Mouse (Mus musculus) G1E (cell line): Measurements from ENCODE around the gene Gzmm. TPM values are rescaled to one million over a fixed set of nuclear protein-coding genes. Genes with fewer than 3 reads are reported as not detected.

Source experiments
- ATAC-seq: 2 replicates; pipeline ENCODE4 v1.8.0; 2016; ENCODE audit warnings: mild to moderate bottlenecking; ENCODE audit not compliant: insufficient number of reproducible peaks, poor library complexity, low FRiP score, severe bottlenecking; ENCODE audit errors: extremely low read depth
- DNase-seq: peaks from one replicate; pipeline ENCODE4 v3.0.0; 2012; ENCODE audit warnings: low spot score
- H3K27me3 ChIP-seq: 2 replicates; pipeline ENCODE4 v1.6.1; 2012; ENCODE audit warnings: mild to moderate bottlenecking, low read length, inconsistent platforms; ENCODE audit not compliant: insufficient read depth
- H3K36me3 ChIP-seq: replicated peaks from 2 replicates; pipeline ENCODE3; 2012; ENCODE audit warnings: mild to moderate bottlenecking, inconsistent platforms
- H3K4me1 ChIP-seq: 2 replicates; pipeline ENCODE4 v1.6.1; 2012; ENCODE audit warnings: low read depth, low read length, inconsistent platforms, mixed read lengths; ENCODE audit not compliant: insufficient read depth
- H3K4me3 ChIP-seq: 2 replicates; pipeline ENCODE4 v1.5.1; 2012; ENCODE audit warnings: low read depth, mild to moderate bottlenecking, inconsistent platforms, low read length, moderate library complexity, mixed read lengths
- H3K9me3 ChIP-seq: replicated peaks from 2 replicates; pipeline ENCODE4 v1.6.1; 2012; ENCODE audit warnings: inconsistent platforms
- CTCF ChIP-seq: IDR thresholded peaks from 2 replicates; pipeline ENCODE4 v1.5.1; 2012; ENCODE audit warnings: low read depth, low read length, inconsistent platforms, mixed read lengths
- GATA1 ChIP-seq: IDR thresholded peaks from 2 replicates; pipeline ENCODE4 v1.6.1; 2012; ENCODE audit warnings: borderline replicate concordance, low read length, inconsistent platforms, mixed read lengths
- GATA2 ChIP-seq: IDR thresholded peaks from 2 replicates; pipeline ENCODE4 v1.6.1; 2012; ENCODE audit warnings: low read depth, low read length, inconsistent platforms, borderline replicate concordance
- POLR2AphosphoS5 ChIP-seq: IDR thresholded peaks from 2 replicates; pipeline ENCODE4 v1.6.1; 2012; ENCODE audit warnings: low read depth, low read length, inconsistent platforms; ENCODE audit not compliant: insufficient replicate concordance
- TAL1 ChIP-seq: conservative IDR thresholded peaks from 2 replicates; pipeline ENCODE4 v1.6.1; 2012; ENCODE audit warnings: low read depth, low read length, inconsistent platforms, mixed read lengths
- polyA plus RNA-seq: library from polyadenylated mRNA; stranded (reverse); fragments of >175 nt; gene quantifications from 2 replicates; pipeline ENCODE4 v1.2.3, GENCODE M21; 2012
- total RNA-seq, 2 experiments: library from RNA; stranded (forward) in 1 of 2; stranded (reverse) in 1 of 2; fragments of 200-1000 nt in 1 of 2; fragments of >200 nt in 1 of 2; fragmentation: Nextera tagmentation in 1 of 2; gene quantifications; 2 replicates each; pipeline ENCODE4 v1.2.3; 2014 to 2017

The Gzmm gene
- total and polyA plus RNA-seq, 3 experiments = 0.28 to 0.33 TPM; not detected in 1

- no peak for ATAC-seq
These were observed 28.2 kb downstream of the Gzmm start for GRCm38 (mm10) chr10:79716988-79717355.

GRCm38 (mm10) chr10:79717640-79718357 is 29.0 kb downstream of the Gzmm start:
- peaks cover 7% of the 10 kb centered on the region for H3K36me3 ChIP-seq
- H3K9me3 ChIP-seq = no peaks in the 10 kb centered on the region
- 0 out of 2 replicates have a peak, but pooled peaks have one; percentile 22 for ATAC-seq
- peaks cover 22% of the 10 kb centered on the region for H3K4me1 ChIP-seq
- H3K27me3 ChIP-seq = peaks cover 77% of the 10 kb centered on the region
- no peak overlapping the region for H3K4me3 ChIP-seq
- TF ChIP-seq CTCF (no peak), POLR2AphosphoS5 (no peak), GATA2 (no peak), TAL1 (no peak)
- DNase-seq = peak; percentile 50

More at GRCm38 (mm10) chr10:79716988-79717355, 28.2 kb downstream of the Gzmm start:
- Histone ChIP-seq H3K36me3 (peaks cover 14% of the 10 kb centered on the region), H3K4me3 (peak overlapping the region; percentile 68), H3K9me3 (no peaks in the 10 kb centered on the region), H3K27me3 (peaks cover 69% of the 10 kb centered on the region), H3K4me1 (peaks cover 30% of the 10 kb centered on the region)
- DNase-seq = no peak
- TF ChIP-seq POLR2AphosphoS5 = no peak
- TF ChIP-seq TAL1 = no peak
- no peak for TF ChIP-seq CTCF
- no peak for TF ChIP-seq GATA1
- TF ChIP-seq GATA2 = no peak

GRCm38 (mm10) chr10:79721089-79721488 is 32.3 kb downstream of the Gzmm start:
- H3K36me3 ChIP-seq = no peaks in the 10 kb centered on the region
- no peak overlapping the region for H3K4me3 ChIP-seq
- TF ChIP-seq CTCF (no peak), TAL1 (no peak), GATA2 (no peak), POLR2AphosphoS5 (no peak), GATA1 (no peak)
- DNase-seq (no peak), ATAC-seq (no peak)
- peaks cover 83% of the 10 kb centered on the region for H3K27me3 ChIP-seq
- peaks cover 15% of the 10 kb centered on the region for H3K4me1 ChIP-seq
- H3K9me3 ChIP-seq = no peaks in the 10 kb centered on the region

- TF ChIP-seq GATA1 (no peak), POLR2AphosphoS5 (no peak), CTCF (no peak), GATA2 (no peak), TAL1 (no peak)
- no peak overlapping the region for H3K4me3 ChIP-seq
- H3K9me3 ChIP-seq = 0 out of 2 replicates have a peak, but pooled peaks cover 4% of the 10 kb centered on the region
- no peaks in the 10 kb centered on the region for H3K4me1 ChIP-seq
- H3K36me3 ChIP-seq = no peaks in the 10 kb centered on the region
- ATAC-seq = no peak
- DNase-seq = no peak
- peaks cover 68% of the 10 kb centered on the region for H3K27me3 ChIP-seq
These were observed 34.2 kb downstream of the Gzmm start for GRCm38 (mm10) chr10:79723047-79723446.

- Histone ChIP-seq H3K36me3 (no peaks in the 10 kb centered on the region), H3K4me3 (no peak overlapping the region), H3K4me1 (no peaks in the 10 kb centered on the region), H3K27me3 (peaks cover 68% of the 10 kb centered on the region), H3K9me3 (0 out of 2 replicates have a peak, but pooled peaks cover 4% of the 10 kb centered on the region)
- ATAC-seq = no peak
- TF ChIP-seq CTCF (no peak), POLR2AphosphoS5 (no peak), GATA1 (no peak), TAL1 (no peak), GATA2 (no peak)
- no peak for DNase-seq
These were observed 34.9 kb downstream of the Gzmm start for GRCm38 (mm10) chr10:79723692-79724091.

GRCm38 (mm10) chr10:79726090-79726489 is 37.3 kb downstream of the Gzmm start:
- TF ChIP-seq GATA2 = no peak
- TF ChIP-seq CTCF = peak; percentile 91
- Histone ChIP-seq H3K9me3 (0 out of 2 replicates have a peak, but pooled peaks cover 4% of the 10 kb centered on the region), H3K36me3 (no peaks in the 10 kb centered on the region), H3K27me3 (peaks cover 60% of the 10 kb centered on the region), H3K4me3 (no peak overlapping the region), H3K4me1 (no peaks in the 10 kb centered on the region)
- ATAC-seq (no peak), DNase-seq (peak; percentile 54)
